Mouse (Mus musculus) brain, embryonic 14.5 days (tissue): ENCODE results near the gene Flrt1.

ENCODE experiments used
- CTCF ChIP-seq: fragments of 200-500 bp; IDR thresholded peaks from 2 replicates; pipeline ENCODE4 v1.5.1; 2012; ENCODE audit warnings: inconsistent platforms, mild to moderate bottlenecking, moderate library complexity, borderline replicate concordance; ENCODE audit not compliant: insufficient read depth, insufficient read length; ENCODE audit errors: extremely low read depth
- POLR2A ChIP-seq: fragments of 200-500 bp; IDR thresholded peaks from 2 replicates; pipeline ENCODE4 v1.6.1; 2012; ENCODE audit warnings: mild to moderate bottlenecking, inconsistent platforms, borderline replicate concordance; ENCODE audit not compliant: poor library complexity, insufficient read depth, insufficient read length, severe bottlenecking; ENCODE audit errors: extremely low read depth

- no peak; the same call in 1 of the 2 replicates for TF ChIP-seq POLR2A
- no peak for TF ChIP-seq CTCF
These were observed 38.3 kb upstream of the Flrt1 start for GRCm38 (mm10) chr19:7143854-7144253.
